Comparison of ENCODE assay signal across 20 mouse cellular contexts in genomic region chr13:57372141-57372700, GRCm38 (mm10).
DNase-seq lines count a peak whose midpoint lies in the region; TF ChIP-seq lines count a peak whose summit lies in the region.
"Had no signal": no experiment of that assay in that cellular context is flagged by ENCODE, and none has a peak within 500 bp of the region (broad histone marks: within the 10 kb centered on the region; RNA-seq: fewer than 3 reads in every experiment).

No protein-coding gene starts in this region.

- H3K4me1 ChIP-seq in E14TG2a.4 (replicated peaks; ENCODE audit: low read depth, low read length) (peaks cover 48% of the 10 kb centered on the region), ES-E14 (ENCODE audit: control insufficient read depth in 2 of 2, insufficient read depth in 2 of 2, low read length in 2 of 2, poor library complexity in 1 of 2) (peaks cover 0 to 11% of the 10 kb centered on the region in 2 experiments; a peak in 2 of 4 replicates)
- H3K4me1 ChIP-seq in cerebellum, adult 2 months (ENCODE audit: control insufficient read depth, insufficient read depth, low read length), result no peaks in the 10 kb centered on the region
- H3K4me1 ChIP-seq: embryonic facial prominence, embryonic 15.5 days; forebrain, embryonic 15.5 days; intestine, embryonic 15.5 days; limb, embryonic 15.5 days; liver, embryonic 15.5 days; neural tube, embryonic 15.5 days had no signal

- no peak for TF ChIP-seq POLR2A in cerebellum, adult 2 months (IDR thresholded peaks at IDR 0.05; ENCODE audit: borderline replicate concordance, insufficient read depth, low read length)

- in situ Hi-C loops in ES-E14 (cut with MboI; ENCODE audit: low sequenced_read_pairs in 2 of 2, unreplicated experiment in 2 of 2), result no loop called here

- WGBS in cerebellum, adult 2 months, result 88% methylated on average over 14 of the region's 14 CpGs

- H3K9ac ChIP-seq in ES-E14 (ENCODE audit: insufficient read depth, low read depth, low read length, poor library complexity, severe bottlenecking), result peak overlapping the region; percentile 20; the same call in 1 of the 2 replicates
- H3K9ac ChIP-seq: embryonic facial prominence, embryonic 15.5 days; forebrain, embryonic 15.5 days; intestine, embryonic 15.5 days; limb, embryonic 15.5 days; liver, embryonic 15.5 days; neural tube, embryonic 15.5 days had no signal

- no peaks in the 10 kb centered on the region for H3K9me3 ChIP-seq in E14TG2a.4 (ENCODE audit: low read length)
- H3K9me3 ChIP-seq in ES-E14 (ENCODE audit: control insufficient read depth, insufficient read depth, low read depth, low read length), result no peaks in the 10 kb centered on the region
- H3K9me3 ChIP-seq: embryonic facial prominence, embryonic 15.5 days; forebrain, embryonic 15.5 days; intestine, embryonic 15.5 days; limb, embryonic 15.5 days; liver, embryonic 15.5 days; neural tube, embryonic 15.5 days had no signal

- peaks cover 2% of the 10 kb centered on the region; the same call in 1 of the 2 replicates for H3K27me3 ChIP-seq in E14TG2a.4 (ENCODE audit: insufficient read depth, low read length)
- no peaks in the 10 kb centered on the region for H3K27me3 ChIP-seq in cerebellum, adult 2 months (ENCODE audit: control insufficient read depth, insufficient read depth, low read length)
- H3K27me3 ChIP-seq: embryonic facial prominence, embryonic 15.5 days; forebrain, embryonic 15.5 days; intestine, embryonic 15.5 days; limb, embryonic 15.5 days; liver, embryonic 15.5 days; neural tube, embryonic 15.5 days had no signal

- H3K4me3 ChIP-seq in E14TG2a.4 (replicated peaks; ENCODE audit: low read length) (peak overlapping the region; percentile 65), ES-E14 (ENCODE audit: insufficient read depth in 1 of 2, low read depth in 1 of 2, low read length in 2 of 2, poor library complexity in 1 of 2, severe bottlenecking in 1 of 2) (peak overlapping the region; percentile 39 to 41)
- H3K4me3 ChIP-seq in gastrocnemius, adult 2 months, result no peak overlapping the region
- H3K4me3 ChIP-seq in cerebellum, adult 2 months (replicated peaks; ENCODE audit: insufficient read depth, low read depth, low read length), result no peak overlapping the region
- H3K4me3 ChIP-seq: embryonic facial prominence, embryonic 15.5 days; forebrain, embryonic 15.5 days; intestine, embryonic 15.5 days; limb, embryonic 15.5 days; liver, embryonic 15.5 days; neural tube, embryonic 15.5 days had no signal

- H3K36me3 ChIP-seq in E14TG2a.4 (ENCODE audit: insufficient read depth, low read length) (no peaks in the 10 kb centered on the region), ES-E14 (ENCODE audit: control insufficient read depth, insufficient read depth, low read length, poor library complexity, severe bottlenecking) (no peaks in the 10 kb centered on the region)
- H3K36me3 ChIP-seq: embryonic facial prominence, embryonic 15.5 days; forebrain, embryonic 15.5 days; intestine, embryonic 15.5 days; limb, embryonic 15.5 days; liver, embryonic 15.5 days; neural tube, embryonic 15.5 days had no signal

- TF ChIP-seq CTCF in E14TG2a.4 (conservative IDR thresholded peaks at IDR 0.05; ENCODE audit: low read length), result no peak
- no peak for TF ChIP-seq CTCF in gastrocnemius, adult 2 months (IDR thresholded peaks at IDR 0.05)
- no peak for TF ChIP-seq CTCF in cerebellum, adult 2 months (IDR thresholded peaks at IDR 0.05; ENCODE audit: borderline replicate concordance, insufficient read depth, low read depth, low read length)

- H3K27ac ChIP-seq in ES-E14 (ENCODE audit: insufficient read depth, low read depth, low read length, poor library complexity, severe bottlenecking), result no peak overlapping the region
- no peak overlapping the region for H3K27ac ChIP-seq in gastrocnemius, adult 2 months
- H3K27ac ChIP-seq in cerebellum, adult 2 months (ENCODE audit: insufficient read depth, low read length), result no peak overlapping the region
- H3K27ac ChIP-seq: embryonic facial prominence, embryonic 15.5 days; forebrain, embryonic 15.5 days; intestine, embryonic 15.5 days; limb, embryonic 15.5 days; liver, embryonic 15.5 days; macrophage; neural tube, embryonic 15.5 days had no signal

- peak; percentile 6 to 22 for DNase-seq in left cerebral cortex, postnatal 14 days (ENCODE audit: low spot score in 2 of 2)
- DNase-seq in left cerebral cortex, postnatal 4 days, result no peak
- no peak for DNase-seq in ES-E14 (ENCODE audit: low read depth, low spot score)
- peak; percentile 8 to 18 for DNase-seq in right cerebral cortex, postnatal 36 days (ENCODE audit: low spot score in 2 of 2)
- no peak for DNase-seq in gastrocnemius, adult 2 months
- no peak for DNase-seq in cerebellum, adult 2 months
- DNase-seq: adrenal gland, postnatal 10 days; cerebellum, adult 8-10 months; cerebellum, postnatal 36 days; kidney, adult 8-10 months; kidney, postnatal 10 days; thymus, postnatal 14 days had no signal

- intact Hi-C loops in left cerebral cortex, postnatal 14 days (cut with DNase I), result no loop called here
- intact Hi-C loops in left cerebral cortex, postnatal 4 days (cut with DNase I), result no loop called here
- intact Hi-C loops in gastrocnemius, adult 2 months (cut with DNase I), result no loop called here

TF ChIP-seq in ES-E14, 5 proteins besides CTCF, POLR2A, EP300 and RAD21:
- TF ChIP-seq CHD2 (IDR thresholded peaks at IDR 0.05; ENCODE audit: low read depth, low read length) (no peak), ZNF384 (IDR thresholded peaks at IDR 0.05; ENCODE audit: low read depth, low read length) (no peak), MAFK (IDR thresholded peaks at IDR 0.05; ENCODE audit: insufficient read depth, low read depth, low read length) (no peak)

Comparison
In these comparisons a context has a peak if more than half of its experiments do, and no peak if none do; other contexts are left out.
1. DNase-seq: peak in left cerebral cortex, postnatal 14 days (2 of 2) and right cerebral cortex, postnatal 36 days (2 of 2); none in left cerebral cortex, postnatal 4 days (single experiment), ES-E14 (single experiment), gastrocnemius, adult 2 months (single experiment) and cerebellum, adult 2 months (0 of 2).
2. H3K4me3 ChIP-seq: peak in E14TG2a.4 (single experiment) and ES-E14 (2 of 2); none in gastrocnemius, adult 2 months (single experiment) and cerebellum, adult 2 months (single experiment).